Mouse (Mus musculus) brain, embryonic 14.5 days (tissue): ENCODE data around the gene Timm17b.

ENCODE experiments used
- CTCF ChIP-seq: fragments of 200-500 bp; IDR thresholded peaks from 2 replicates; pipeline ENCODE4 v1.5.1; 2012; ENCODE audit warnings: inconsistent platforms, mild to moderate bottlenecking, moderate library complexity, borderline replicate concordance; ENCODE audit not compliant: insufficient read depth, insufficient read length; ENCODE audit errors: extremely low read depth
- POLR2A ChIP-seq: fragments of 200-500 bp; IDR thresholded peaks from 2 replicates; pipeline ENCODE4 v1.6.1; 2012; ENCODE audit warnings: mild to moderate bottlenecking, inconsistent platforms, borderline replicate concordance; ENCODE audit not compliant: poor library complexity, insufficient read depth, insufficient read length, severe bottlenecking; ENCODE audit errors: extremely low read depth

- no peak for TF ChIP-seq CTCF
- TF ChIP-seq POLR2A = peak; percentile 58; the same call in 1 of the 2 replicates
Measured at GRCm38 (mm10) chrX:7947108-7947899, 48.1 kb downstream of the Timm17b start, which contains the start of gene Hdac6.
